Mouse (Mus musculus) liver, postnatal 0 days (tissue): Measurements from ENCODE around the gene Gimap4.

Source experiments
- CTCF ChIP-seq: sonication (generic); IDR thresholded peaks from 2 replicates; pipeline ENCODE4 v1.5.1; 2016; ENCODE audit warnings: antibody characterized with exemption, low read depth
- EP300 ChIP-seq: IDR thresholded peaks from 2 replicates; pipeline ENCODE4 v1.6.1; 2016; ENCODE audit warnings: antibody characterized with exemption, low read depth, mild to moderate bottlenecking

- TF ChIP-seq CTCF (no peak), EP300 (no peak)
Observed at GRCm38 (mm10) chr6:48679701-48680100, 4.6 kb upstream of the Gimap4 start.
